Mouse (Mus musculus): Measurements from ENCODE around the gene Rbpj. TPM values are rescaled to one million over a fixed set of nuclear protein-coding genes. Genes with fewer than 3 reads are reported as not detected.

Rbpj gene
- total and polyA plus RNA-seq, 3 experiments: 40.5 to 62.8 (median 61.3) TPM

- TF ChIP-seq MAX (IDR thresholded peaks at IDR 0.05; ENCODE audit: low read length) (no peak), MAFK (IDR thresholded peaks at IDR 0.05; ENCODE audit: insufficient replicate concordance, low read length) (no peak), CHD2 (IDR thresholded peaks at IDR 0.05; ENCODE audit: low read length) (no peak), IRF4 (IDR thresholded peaks at IDR 0.05; ENCODE audit: low read depth, low read length) (no peak), KAT2A (IDR thresholded peaks at IDR 0.05; ENCODE audit: insufficient replicate concordance, low read length) (no peak), TCF12 (IDR thresholded peaks at IDR 0.05; ENCODE audit: low read depth, low read length) (no peak), HCFC1 (IDR thresholded peaks at IDR 0.05; ENCODE audit: low read depth, low read length) (no peak), BHLHE40 (IDR thresholded peaks at IDR 0.05; ENCODE audit: low read depth, low read length) (no peak), JUN (IDR thresholded peaks at IDR 0.05; ENCODE audit: insufficient read depth, low read depth, low read length) (no peak), PAX5 (IDR thresholded peaks at IDR 0.05; ENCODE audit: low read length) (no peak), EP300 (IDR thresholded peaks at IDR 0.05; ENCODE audit: low read length) (no peak), NRF1 (IDR thresholded peaks at IDR 0.05; ENCODE audit: low read depth, low read length) (no peak)
- Histone ChIP-seq H3K79me2 (replicated peaks; ENCODE audit: control insufficient read depth, extremely low read depth, insufficient read depth, poor library complexity, severe bottlenecking) (no peaks in the 10 kb centered on the region), H3K27me3 (replicated peaks) (no peaks in the 10 kb centered on the region), H3K4me1 (ENCODE audit: control insufficient read depth in 1 of 2, insufficient read depth in 2 of 2) (peaks cover 9 to 20% of the 10 kb centered on the region in 2 experiments), H3K36me3 (replicated peaks in 1 of 2; ENCODE audit: control insufficient read depth in 1 of 2, insufficient read depth in 1 of 2, low read length in 1 of 2) (no peaks in the 10 kb centered on the region), H3K27ac (ENCODE audit: insufficient read depth, low read depth) (no peak overlapping the region), H3K9ac (ENCODE audit: insufficient read depth, low read depth) (no peak overlapping the region), H3K9me3 (replicated peaks; ENCODE audit: low read length) (no peaks in the 10 kb centered on the region), H3K4me3 (replicated peaks in 1 of 3; ENCODE audit: low read depth in 2 of 3, low read length in 2 of 3, poor library complexity in 1 of 3) (no peak overlapping the region), H3K4me2 (ENCODE audit: insufficient read depth, low read depth, poor library complexity, severe bottlenecking) (no peak overlapping the region)
- in situ Hi-C loops (cut with MboI; ENCODE audit: low pct_ligation_motif_present, low pct_unique_long_range_greater_than_20kb, low sequenced_read_pairs) (no loop called here), dilution Hi-C loops (cut with MboI; ENCODE audit: extremely low pct_ligation_motif_present, extremely low pct_unique_long_range_greater_than_20kb, low sequenced_read_pairs) (no loop called here)
- DNase-seq (ENCODE audit: extremely low read depth): no peak
Observed at GRCm38 (mm10) chr5:53485934-53486475, 20.1 kb downstream of the Rbpj start.

DNA sequence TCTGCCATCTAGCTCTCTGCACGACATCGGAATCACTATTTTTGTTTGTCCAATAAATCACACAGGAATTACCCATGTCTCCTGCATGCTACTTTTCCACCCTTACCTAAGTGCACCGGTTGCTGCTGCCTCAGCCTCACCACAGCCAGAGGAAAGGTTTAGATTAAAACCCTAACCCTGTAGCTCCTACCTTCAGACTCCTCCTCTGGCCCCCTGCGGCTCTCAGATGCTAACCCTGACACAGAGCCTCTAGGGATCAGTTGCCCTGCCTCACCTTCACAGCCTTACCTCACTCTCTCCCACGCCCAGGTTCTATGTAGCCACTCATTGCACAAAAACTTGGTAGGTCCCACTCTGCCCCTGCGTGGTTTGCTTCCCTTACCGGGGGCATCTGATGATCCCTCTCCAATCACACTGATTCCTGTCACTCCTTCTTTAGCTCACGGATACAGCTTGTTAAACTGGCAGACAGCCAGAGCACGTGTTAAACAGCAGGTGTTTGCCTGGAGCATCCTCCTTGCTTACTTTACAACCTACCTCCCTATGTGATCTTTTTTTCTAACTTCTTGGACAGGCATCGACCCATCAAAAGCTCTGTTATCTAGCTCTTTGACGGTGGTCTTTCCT is 21.1 kb downstream of the Rbpj start:
- in situ Hi-C loops (cut with MboI; ENCODE audit: low pct_ligation_motif_present, low pct_unique_long_range_greater_than_20kb, low sequenced_read_pairs): no loop called here
- Histone ChIP-seq H3K79me2 (replicated peaks; ENCODE audit: control insufficient read depth, extremely low read depth, insufficient read depth, poor library complexity, severe bottlenecking) (no peaks in the 10 kb centered on the region), H3K9ac (ENCODE audit: insufficient read depth, low read depth) (no peak overlapping the region), H3K27ac (ENCODE audit: insufficient read depth, low read depth) (no peak overlapping the region), H3K9me3 (replicated peaks; ENCODE audit: low read length) (no peaks in the 10 kb centered on the region), H3K4me2 (ENCODE audit: insufficient read depth, low read depth, poor library complexity, severe bottlenecking) (no peak overlapping the region), H3K36me3 (replicated peaks in 1 of 2; ENCODE audit: control insufficient read depth in 1 of 2, insufficient read depth in 1 of 2, low read length in 1 of 2) (no peaks in the 10 kb centered on the region), H3K4me3 (replicated peaks in 1 of 3; ENCODE audit: low read depth in 2 of 3, low read length in 2 of 3, poor library complexity in 1 of 3) (no peak overlapping the region), H3K27me3 (replicated peaks) (no peaks in the 10 kb centered on the region), H3K4me1 (ENCODE audit: control insufficient read depth in 1 of 2, insufficient read depth in 2 of 2) (peaks cover 12 to 31% of the 10 kb centered on the region in 2 experiments)
- dilution Hi-C loops (cut with MboI; ENCODE audit: extremely low pct_ligation_motif_present, extremely low pct_unique_long_range_greater_than_20kb, low sequenced_read_pairs): no loop called here
- TF ChIP-seq MAFK (IDR thresholded peaks at IDR 0.05; ENCODE audit: insufficient replicate concordance, low read length): no peak
- TF ChIP-seq HCFC1 (IDR thresholded peaks at IDR 0.05; ENCODE audit: low read depth, low read length): no peak
- no peak for TF ChIP-seq RAD21 (IDR thresholded peaks at IDR 0.05; ENCODE audit: low read depth, low read length)
- no peak for TF ChIP-seq MYC (IDR thresholded peaks at IDR 0.05; ENCODE audit: low read depth, low read length)
- TF ChIP-seq EP300 (IDR thresholded peaks at IDR 0.05; ENCODE audit: low read length): no peak
- TF ChIP-seq BHLHE40 (IDR thresholded peaks at IDR 0.05; ENCODE audit: low read depth, low read length): no peak
- no peak for TF ChIP-seq JUN (IDR thresholded peaks at IDR 0.05; ENCODE audit: insufficient read depth, low read depth, low read length)
- no peak for TF ChIP-seq GABPA (IDR thresholded peaks at IDR 0.05; ENCODE audit: insufficient replicate concordance, low read depth, low read length)
- no peak for TF ChIP-seq ZMIZ1 (IDR thresholded peaks at IDR 0.05; ENCODE audit: low read depth, low read length)
- TF ChIP-seq USF2 (conservative IDR thresholded peaks at IDR 0.05; ENCODE audit: low read depth, low read length): no peak
- TF ChIP-seq RCOR1 (conservative IDR thresholded peaks at IDR 0.05; ENCODE audit: low read depth, low read length): no peak
- TF ChIP-seq CHD1 (IDR thresholded peaks at IDR 0.05; ENCODE audit: low read depth, low read length): no peak
- no peak for TF ChIP-seq USF1 (IDR thresholded peaks at IDR 0.05; ENCODE audit: low read depth, low read length)
- no peak for DNase-seq (ENCODE audit: extremely low read depth)
